Mouse (Mus musculus) urinary bladder, adult 18-20 months (tissue): ENCODE results near the gene Jmjd6.
"Not testable (repeated sequence)": the region's sequence is repeated elsewhere in the genome, so short reads cannot be mapped to it uniquely, and the experiment has no call there.

Source experiments
- DNase-seq, 2 experiments: peaks; one replicate each; pipeline ENCODE4 v3.0.0; 2022; ENCODE audit warnings: low spot score in 2 of 2, mixed read lengths in 2 of 2

Gene Jmjd6

GRCm38 (mm10) chr11:116823885-116824284 lies 19.4 kb downstream of the Jmjd6 start:
- not testable (repeated sequence) for DNase-seq

GRCm38 (mm10) chr11:116823255-116823654 lies 20.0 kb downstream of the Jmjd6 start:
- DNase-seq, result no peak

GRCm38 (mm10) chr11:116822626-116823025 lies 20.6 kb downstream of the Jmjd6 start:
- DNase-seq, result no peak

- DNase-seq, result no peak
Measured at GRCm38 (mm10) chr11:116822215-116822614, 21.0 kb downstream of the Jmjd6 start.

GRCm38 (mm10) chr11:116821057-116821940 lies 21.9 kb downstream of the Jmjd6 start:
- DNase-seq, result no peak

GRCm38 (mm10) chr11:116819932-116820593 lies 23.2 kb downstream of the Jmjd6 start:
- DNase-seq, result no peak

GRCm38 (mm10) chr11:116818722-116819121 lies 24.5 kb downstream of the Jmjd6 start:
- DNase-seq, result no peak

- DNase-seq, result no peak
Measured at GRCm38 (mm10) chr11:116817567-116817966, 25.7 kb downstream of the Jmjd6 start.

- peak in 1 of 2 experiments; percentile 55 for DNase-seq
Measured at GRCm38 (mm10) chr11:116816769-116817168, 26.5 kb downstream of the Jmjd6 start.

- DNase-seq, result no peak
Measured at GRCm38 (mm10) chr11:116814884-116815415, 28.3 kb downstream of the Jmjd6 start.

GRCm38 (mm10) chr11:116814076-116814883 lies 29.0 kb downstream of the Jmjd6 start:
- no peak for DNase-seq

- no peak for DNase-seq
Measured at GRCm38 (mm10) chr11:116813610-116814009, 29.6 kb downstream of the Jmjd6 start.

- DNase-seq, result no peak
Measured at GRCm38 (mm10) chr11:116812793-116813529, 30.3 kb downstream of the Jmjd6 start.

GRCm38 (mm10) chr11:116810983-116811901 lies 32.0 kb downstream of the Jmjd6 start:
- DNase-seq, result peak in 1 of 2 experiments; percentile 37

- DNase-seq, result no peak
Measured at GRCm38 (mm10) chr11:116810528-116810927, 32.7 kb downstream of the Jmjd6 start.

GRCm38 (mm10) chr11:116809520-116809919 lies 33.7 kb downstream of the Jmjd6 start:
- DNase-seq, result no peak

- DNase-seq, result no peak
Measured at GRCm38 (mm10) chr11:116808811-116809395, 34.3 kb downstream of the Jmjd6 start.

- DNase-seq, result peak; percentile 64 to 76
Measured at GRCm38 (mm10) chr11:116807938-116808606, 35.2 kb downstream of the Jmjd6 start.

- no peak for DNase-seq
Measured at GRCm38 (mm10) chr11:116807526-116807925, 35.7 kb downstream of the Jmjd6 start.
